Mouse (Mus musculus) liver, adult 2 months (tissue): Measurements from ENCODE around the gene Arl16. TPM values are rescaled to one million over a fixed set of nuclear protein-coding genes. Genes with fewer than 3 reads are reported as not detected.

Experiments used
- DNase-seq: peaks from one replicate; pipeline ENCODE4 v3.0.0-alpha.2; 2011; ENCODE audit warnings: low read depth, low spot score; ENCODE audit errors: extremely low read depth
- H3K27ac ChIP-seq: fragments of 200-500 bp; replicated peaks from 2 replicates; pipeline ENCODE4 v1.5.1; 2012; ENCODE audit warnings: low read depth, mild to moderate bottlenecking, control low read depth, inconsistent platforms, low read length; ENCODE audit not compliant: insufficient read depth
- H3K27me3 ChIP-seq: fragments of 200-500 bp; 2 replicates; pipeline ENCODE4 v1.6.1; 2012; ENCODE audit warnings: mild to moderate bottlenecking, moderate library complexity, low read length, inconsistent platforms; ENCODE audit not compliant: control insufficient read depth, insufficient read depth
- H3K36me3 ChIP-seq: fragments of 200-500 bp; 2 replicates; pipeline ENCODE4 v1.6.1; 2012; ENCODE audit warnings: low read length, inconsistent platforms; ENCODE audit not compliant: control insufficient read depth, insufficient read depth
- H3K4me1 ChIP-seq: fragments of 200-500 bp; 2 replicates; pipeline ENCODE4 v1.6.1; 2011; ENCODE audit warnings: low read length; ENCODE audit not compliant: control insufficient read depth, insufficient read depth
- H3K4me3 ChIP-seq: fragments of 200-500 bp; 2 replicates; pipeline ENCODE4 v1.5.1; 2011; ENCODE audit warnings: low read depth, mild to moderate bottlenecking, control low read depth, low read length, moderate library complexity; ENCODE audit not compliant: insufficient read depth
- H3K79me2 ChIP-seq: fragments of 200-500 bp; 2 replicates; pipeline ENCODE4 v1.6.1; 2012; ENCODE audit warnings: inconsistent platforms, mild to moderate bottlenecking, low read length, moderate library complexity; ENCODE audit not compliant: control insufficient read depth, insufficient read depth
- H3K9ac ChIP-seq: fragments of 200-500 bp; 2 replicates; pipeline ENCODE4 v1.6.1; 2012; ENCODE audit warnings: low read depth, mild to moderate bottlenecking, control low read depth, inconsistent platforms, low read length
- CTCF ChIP-seq: fragments of 200-500 bp; IDR thresholded peaks from 2 replicates; pipeline ENCODE4 v1.5.1; 2011; ENCODE audit warnings: low read depth, low read length, control low read depth
- POLR2A ChIP-seq: fragments of 200-500 bp; IDR thresholded peaks from 2 replicates; pipeline ENCODE4 v1.6.1; 2011; ENCODE audit warnings: low read length, control low read depth; ENCODE audit not compliant: insufficient read depth; ENCODE audit errors: extremely low read depth
- WGBS: fragments of 180-500 bp; shearing (Covaris S2); methylation state at CpG from one replicate; pipeline ENCODE4 v1.1.7; 2018; 5-methylcytosine and 5-hydroxymethylcytosine counted together
- polyA plus RNA-seq: library from polyadenylated mRNA; depleted of rRNA; stranded (reverse); fragments of >200 nt; gene quantifications from 2 replicates; pipeline ENCODE4 v1.2.3, GENCODE M21; 2012
- total RNA-seq: library from RNA; depleted of rRNA; stranded (reverse); fragments of >200 nt; gene quantifications from 2 replicates; pipeline ENCODE4 v1.2.3, GENCODE M21; 2014

Gene Arl16
- total and polyA plus RNA-seq, 2 experiments: 9.6 to 12.2 TPM

DNA sequence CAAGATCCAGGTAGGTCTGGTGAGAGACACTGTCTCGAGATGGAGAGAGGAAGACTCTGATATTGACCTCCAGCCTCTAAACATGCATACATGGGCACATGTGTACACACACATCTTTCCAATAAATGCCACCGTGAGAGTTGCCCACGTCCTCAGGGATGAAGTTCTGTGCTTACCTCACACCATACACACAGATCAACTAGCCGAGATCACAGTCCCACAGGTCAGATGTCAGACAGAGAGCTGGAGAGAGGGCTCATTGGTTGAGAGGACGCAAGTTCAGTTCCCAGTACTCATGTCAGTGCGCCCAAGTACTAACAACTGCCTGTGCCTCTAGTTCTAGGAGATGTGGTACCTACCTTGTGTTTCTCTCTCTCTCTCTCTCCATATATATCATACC lies 33.6 kb upstream of the Arl16 start:
- TF ChIP-seq CTCF: no peak
- TF ChIP-seq POLR2A: no peak

DNA sequence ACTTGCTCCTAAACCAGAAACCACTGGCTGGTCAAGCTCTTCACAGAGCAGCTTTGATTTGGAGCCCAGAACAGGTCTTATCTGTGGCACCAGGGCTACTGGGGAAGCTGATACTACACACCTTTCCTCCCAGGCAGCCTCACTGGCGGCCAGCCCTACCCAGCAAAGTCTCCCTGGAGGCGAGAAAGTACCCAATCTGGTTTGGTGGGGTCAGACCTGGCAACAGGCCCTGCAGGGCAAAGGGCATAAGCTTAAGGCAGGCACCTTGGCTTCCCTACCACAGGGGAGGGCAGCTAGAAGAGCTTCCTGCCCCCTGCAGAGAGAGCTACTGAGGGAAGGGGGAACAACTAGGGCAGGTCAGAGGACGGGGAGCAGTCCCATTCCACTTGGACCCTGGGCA lies 33.0 kb upstream of the Arl16 start:
- 7% methylated on average over 3 of the region's 3 CpGs for WGBS
- TF ChIP-seq CTCF: 0 out of 2 replicates have a peak, but pooled peaks have one; percentile 12
- 0 out of 2 replicates have a peak, but pooled peaks have one; percentile 24 for TF ChIP-seq POLR2A
- H3K4me1 ChIP-seq: peaks cover 24% of the 10 kb centered on the region
- peaks cover 13% of the 10 kb centered on the region for H3K36me3 ChIP-seq
- peak overlapping the region; percentile 42 for H3K27ac ChIP-seq
- no peaks in the 10 kb centered on the region for H3K79me2 ChIP-seq
- H3K9ac ChIP-seq: peak overlapping the region; percentile 0
- H3K27me3 ChIP-seq: no peaks in the 10 kb centered on the region
- H3K4me3 ChIP-seq: no peak overlapping the region
- DNase-seq: peak; percentile 94

More for the DNA sequence above, 33.6 kb upstream of the Arl16 start:
- H3K79me2 ChIP-seq: no peaks in the 10 kb centered on the region
- peak overlapping the region; percentile 14 for H3K27ac ChIP-seq
- peak; percentile 87 for DNase-seq
- H3K36me3 ChIP-seq: peaks cover 7% of the 10 kb centered on the region
- H3K27me3 ChIP-seq: no peaks in the 10 kb centered on the region
- H3K4me3 ChIP-seq: no peak overlapping the region
- no peak overlapping the region for H3K9ac ChIP-seq
- 8% methylated on average over 6 of the region's 6 CpGs for WGBS
- peaks cover 28% of the 10 kb centered on the region for H3K4me1 ChIP-seq

- Histone ChIP-seq H3K27me3 (no peaks in the 10 kb centered on the region), H3K4me1 (peaks cover 24% of the 10 kb centered on the region), H3K79me2 (no peaks in the 10 kb centered on the region), H3K9ac (peak overlapping the region; percentile 0), H3K27ac (peak overlapping the region; percentile 42), H3K36me3 (peaks cover 15% of the 10 kb centered on the region), H3K4me3 (no peak overlapping the region)
- no peak for TF ChIP-seq POLR2A
- no peak for TF ChIP-seq CTCF
- DNase-seq: no peak
- WGBS: 51% methylated on average over 6 of the region's 6 CpGs
Observed at GRCm38 (mm10) chr11:120499894-120500293, 32.5 kb upstream of the Arl16 start.

GRCm38 (mm10) chr11:120498891-120499290 lies 31.5 kb upstream of the Arl16 start:
- WGBS: 87% methylated on average over 5 of the region's 5 CpGs
- H3K4me3 ChIP-seq: no peak overlapping the region
- H3K27ac ChIP-seq: no peak overlapping the region
- no peak for DNase-seq
- peaks cover 20% of the 10 kb centered on the region for H3K36me3 ChIP-seq
- H3K27me3 ChIP-seq: no peaks in the 10 kb centered on the region
- H3K79me2 ChIP-seq: no peaks in the 10 kb centered on the region
- peaks cover 28% of the 10 kb centered on the region for H3K4me1 ChIP-seq
- no peak overlapping the region for H3K9ac ChIP-seq
- TF ChIP-seq POLR2A (no peak), CTCF (no peak)

DNA sequence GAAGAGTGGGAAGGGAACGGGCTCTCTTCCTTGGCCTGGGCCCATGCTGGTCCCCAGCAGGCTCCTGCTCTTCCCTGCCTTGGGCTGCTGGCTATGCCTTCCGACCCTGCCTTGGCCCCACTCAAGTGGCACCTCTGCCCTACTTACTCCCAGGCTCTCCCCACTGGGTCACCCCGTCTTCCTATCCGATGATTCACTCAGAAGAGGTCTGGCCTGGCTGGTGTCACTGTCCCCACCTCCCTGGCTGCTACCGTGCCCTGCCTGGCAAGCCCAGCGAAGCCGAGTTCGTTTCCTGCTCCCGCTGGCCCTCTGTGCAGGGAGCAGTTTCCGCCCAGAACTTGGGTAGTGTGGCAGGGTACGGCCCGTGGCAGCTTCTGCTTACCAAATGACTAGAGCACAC lies 30.8 kb upstream of the Arl16 start:
- Histone ChIP-seq H3K4me1 (peaks cover 32% of the 10 kb centered on the region), H3K9ac (no peak overlapping the region), H3K79me2 (no peaks in the 10 kb centered on the region), H3K27ac (0 out of 2 replicates have a peak overlapping the region, but pooled peaks have one; percentile 3), H3K27me3 (no peaks in the 10 kb centered on the region), H3K36me3 (peaks cover 20% of the 10 kb centered on the region), H3K4me3 (no peak overlapping the region)
- peak; percentile 73 for DNase-seq
- no peak for TF ChIP-seq CTCF
- TF ChIP-seq POLR2A: no peak
- 62% methylated on average over 12 of the region's 12 CpGs for WGBS

GRCm38 (mm10) chr11:120497436-120497835 lies 30.0 kb upstream of the Arl16 start:
- 78% methylated on average over 3 of the region's 3 CpGs for WGBS
- peaks cover 34% of the 10 kb centered on the region for H3K4me1 ChIP-seq
- H3K36me3 ChIP-seq: peaks cover 20% of the 10 kb centered on the region
- no peak overlapping the region; the same call in 1 of the 2 replicates for H3K27ac ChIP-seq
- TF ChIP-seq CTCF (no peak), POLR2A (no peak)
- DNase-seq: peak; percentile 78
- no peaks in the 10 kb centered on the region; the same call in 1 of the 2 replicates for H3K79me2 ChIP-seq
- H3K27me3 ChIP-seq: no peaks in the 10 kb centered on the region
- H3K4me3 ChIP-seq: no peak overlapping the region
- no peak overlapping the region for H3K9ac ChIP-seq
